Mouse (Mus musculus) MEL (cell line): ENCODE results near the gene Lman1l.

ENCODE experiments used
- CHD2 ChIP-seq: IDR thresholded peaks from 2 replicates; pipeline ENCODE4 v1.6.1; 2011; ENCODE audit warnings: low read length, improper control_type of control experiment
- CTCF ChIP-seq, 3 experiments: IDR thresholded peaks in 2 of 3; conservative IDR thresholded peaks in 1 of 3; 2 replicates each; pipeline ENCODE4 v1.5.1; 2011 to 2012; ENCODE audit warnings: low read length in 3 of 3, low read depth in 2 of 3, mild to moderate bottlenecking in 2 of 3, improper control_type of control experiment in 1 of 3, inconsistent platforms in 1 of 3, mixed read lengths in 1 of 3, moderate library complexity in 1 of 3; ENCODE audit not compliant: control insufficient read depth in 1 of 3, insufficient read depth in 1 of 3, poor library complexity in 1 of 3, severe bottlenecking in 1 of 3
- POLR2A ChIP-seq, 2 experiments: IDR thresholded peaks; 2 replicates each; pipeline ENCODE4 v1.6.1; 2011 to 2012; ENCODE audit warnings: low read length in 2 of 2, mild to moderate bottlenecking in 2 of 2, control low read depth in 1 of 2, improper control_type of control experiment in 1 of 2, low read depth in 1 of 2, moderate library complexity in 1 of 2; ENCODE audit not compliant: control insufficient read depth in 1 of 2, insufficient read depth in 1 of 2, poor library complexity in 1 of 2
- UBTF ChIP-seq: IDR thresholded peaks from 2 replicates; pipeline ENCODE4 v1.6.1; 2012; ENCODE audit warnings: low read depth, mild to moderate bottlenecking, inconsistent platforms, low read length, improper control_type of control experiment, moderate library complexity, borderline replicate concordance; ENCODE audit not compliant: insufficient read depth
- USF1 ChIP-seq: IDR thresholded peaks from 2 replicates; pipeline ENCODE4 v1.6.1; 2014; ENCODE audit warnings: low read depth, mild to moderate bottlenecking, inconsistent platforms, low read length, improper control_type of control experiment, moderate library complexity
- ZMIZ1 ChIP-seq: IDR thresholded peaks from 2 replicates; pipeline ENCODE4 v1.6.1; 2012; ENCODE audit warnings: low read depth, mild to moderate bottlenecking, inconsistent platforms, low read length, improper control_type of control experiment, moderate library complexity
- ZNF384 ChIP-seq: IDR thresholded peaks from 2 replicates; pipeline ENCODE4 v1.6.1; 2012; ENCODE audit warnings: low read depth, mild to moderate bottlenecking, inconsistent platforms, low read length, improper control_type of control experiment

DNA sequence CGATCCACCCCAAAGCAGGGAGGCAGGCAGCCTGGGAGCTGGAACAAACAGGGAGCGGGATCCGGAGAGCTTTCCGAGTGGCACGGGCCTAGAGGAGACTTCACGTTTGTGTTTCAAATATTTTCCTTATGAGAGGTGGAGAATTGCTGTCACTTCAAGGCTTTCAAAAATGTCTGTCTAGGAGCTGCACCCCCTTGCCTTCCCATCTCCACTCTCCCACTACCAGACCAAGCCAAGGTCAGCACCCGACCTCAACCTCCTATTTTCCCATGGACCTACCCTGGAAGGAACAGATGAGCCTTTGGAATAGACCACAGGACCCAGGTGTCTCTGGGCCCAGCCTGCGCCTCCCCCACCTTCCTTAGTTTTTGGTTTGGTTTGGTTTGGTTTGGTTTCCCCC lies 23.3 kb downstream of the Lman1l start:
- TF ChIP-seq ZNF384 (no peak), USF1 (no peak), ZMIZ1 (no peak), UBTF (no peak), POLR2A (IDR thresholded peaks at IDR 0.05; ENCODE audit: control insufficient read depth in 1 of 2, insufficient read depth in 1 of 2, low read depth in 1 of 2, low read length in 2 of 2, poor library complexity in 1 of 2) (no peak), CHD2 (no peak), CTCF (IDR thresholded peaks at IDR 0.05 in 2 of 3, conservative IDR thresholded peaks at IDR 0.05 in 1 of 3; ENCODE audit: control insufficient read depth in 1 of 3, insufficient read depth in 1 of 3, low read depth in 2 of 3, low read length in 3 of 3, poor library complexity in 1 of 3, severe bottlenecking in 1 of 3) (no peak)
